Mouse (Mus musculus) ES-Bruce4 (cell line): ENCODE measurements around the gene Il17ra. TPM values are rescaled to one million over a fixed set of nuclear protein-coding genes. Genes with fewer than 3 reads are reported as not detected.

Experiments used
- H3K27ac ChIP-seq: 2 replicates; pipeline ENCODE4 v1.5.1; 2012; ENCODE audit warnings: low read length, inconsistent platforms; ENCODE audit not compliant: insufficient read depth
- H3K27me3 ChIP-seq: 2 replicates; pipeline ENCODE4 v1.6.1; 2012; ENCODE audit warnings: mild to moderate bottlenecking, low read length, inconsistent platforms; ENCODE audit not compliant: control insufficient read depth, poor library complexity, insufficient read depth, severe bottlenecking
- H3K36me3 ChIP-seq: 2 replicates; pipeline ENCODE4 v1.6.1; 2012; ENCODE audit warnings: inconsistent platforms, mild to moderate bottlenecking, low read length, moderate library complexity; ENCODE audit not compliant: control insufficient read depth, poor library complexity, insufficient read depth, severe bottlenecking
- H3K4me1 ChIP-seq: one replicate; pipeline ENCODE4 v1.8.1; 2011; ENCODE audit warnings: low read length; ENCODE audit not compliant: control insufficient read depth, insufficient read depth
- H3K4me3 ChIP-seq: 2 replicates; pipeline ENCODE4 v1.5.1; 2011; ENCODE audit warnings: low read depth, mild to moderate bottlenecking, low read length
- H3K9ac ChIP-seq: 2 replicates; pipeline ENCODE4 v1.6.1; 2012; ENCODE audit warnings: low read depth, mild to moderate bottlenecking, inconsistent platforms; ENCODE audit not compliant: poor library complexity, severe bottlenecking
- H3K9me3 ChIP-seq: replicated peaks from 2 replicates; pipeline ENCODE4 v1.6.1; 2012; ENCODE audit warnings: mild to moderate bottlenecking, low read length, inconsistent platforms; ENCODE audit not compliant: control insufficient read depth, poor library complexity, insufficient read depth, severe bottlenecking
- CTCF ChIP-seq: IDR thresholded peaks from one replicate; pipeline ENCODE4 v1.8.1; 2011; ENCODE audit warnings: low read depth, low read length
- EP300 ChIP-seq: IDR thresholded peaks from 2 replicates; pipeline ENCODE4 v1.6.1; 2011; ENCODE audit warnings: low read depth, low read length; ENCODE audit not compliant: insufficient read depth
- POLR2A ChIP-seq: IDR thresholded peaks from one replicate; pipeline ENCODE4 v1.8.1; 2011; ENCODE audit warnings: low read length; ENCODE audit not compliant: insufficient read depth
- polyA plus RNA-seq: library from polyadenylated mRNA; stranded (reverse); fragments of >200 nt; gene quantifications from 2 replicates; pipeline ENCODE4 v1.2.4, GENCODE M21; 2011; ENCODE audit warnings: low read depth; ENCODE audit not compliant: missing spikeins, insufficient read depth, insufficient read length

The Il17ra gene
- polyA plus RNA-seq, 1 experiment = 4.3 TPM

DNA sequence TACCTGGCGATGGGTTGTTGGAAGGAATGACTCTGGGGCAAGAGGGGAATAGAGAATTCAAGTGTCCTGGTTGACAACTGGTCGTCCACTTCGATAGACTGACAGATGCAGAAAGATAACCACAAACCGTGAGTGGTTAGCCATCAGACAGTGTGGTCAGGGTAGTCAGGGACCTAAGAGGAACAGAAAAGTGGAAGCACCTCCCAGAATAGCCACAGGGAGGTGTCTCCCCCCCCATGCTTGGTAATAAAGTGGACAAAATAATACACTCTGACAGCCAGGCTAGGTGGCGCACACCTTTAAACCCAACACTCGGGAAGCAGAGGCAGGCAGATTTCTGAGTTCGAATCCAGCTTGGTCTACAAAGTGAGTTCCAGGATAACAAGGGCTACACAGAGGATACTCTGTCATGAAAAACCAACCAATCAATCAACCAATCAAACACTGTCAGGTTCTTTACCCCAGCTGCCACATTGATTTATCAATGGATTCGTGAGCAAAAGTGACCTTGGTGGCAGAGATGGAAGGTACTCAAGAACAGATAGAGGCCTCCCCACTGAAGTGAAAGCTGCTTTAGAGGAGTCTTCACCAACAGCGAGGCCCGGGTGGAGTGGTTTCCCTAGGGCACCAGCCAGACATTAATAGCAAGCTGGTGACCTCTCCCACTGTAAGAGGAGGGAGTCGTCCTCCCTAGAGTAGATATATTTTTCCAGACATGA, 10.5 kb upstream of the Il17ra start:
- Histone ChIP-seq H3K36me3 (no peaks in the 10 kb centered on the region), H3K27ac (no peak overlapping the region), H3K4me1 (no peaks in the 10 kb centered on the region), H3K9ac (no peak overlapping the region), H3K27me3 (no peaks in the 10 kb centered on the region), H3K4me3 (no peak overlapping the region), H3K9me3 (no peaks in the 10 kb centered on the region)
- no peak for TF ChIP-seq EP300
- TF ChIP-seq CTCF = no peak
- TF ChIP-seq POLR2A = no peak

- TF ChIP-seq CTCF (no peak), EP300 (no peak), POLR2A (no peak)
- Histone ChIP-seq H3K27me3 (no peaks in the 10 kb centered on the region), H3K4me1 (no peaks in the 10 kb centered on the region), H3K27ac (no peak overlapping the region), H3K9me3 (no peaks in the 10 kb centered on the region), H3K36me3 (no peaks in the 10 kb centered on the region), H3K9ac (no peak overlapping the region), H3K4me3 (no peak overlapping the region)
Observed at GRCm38 (mm10) chr6:120453103-120453445, 10.0 kb upstream of the Il17ra start.

GRCm38 (mm10) chr6:120453556-120453955, 9.5 kb upstream of the Il17ra start:
- Histone ChIP-seq H3K36me3 (no peaks in the 10 kb centered on the region), H3K27me3 (no peaks in the 10 kb centered on the region), H3K9ac (no peak overlapping the region), H3K4me3 (no peak overlapping the region), H3K4me1 (no peaks in the 10 kb centered on the region), H3K9me3 (no peaks in the 10 kb centered on the region), H3K27ac (no peak overlapping the region)
- TF ChIP-seq CTCF (no peak), EP300 (no peak), POLR2A (no peak)

DNA sequence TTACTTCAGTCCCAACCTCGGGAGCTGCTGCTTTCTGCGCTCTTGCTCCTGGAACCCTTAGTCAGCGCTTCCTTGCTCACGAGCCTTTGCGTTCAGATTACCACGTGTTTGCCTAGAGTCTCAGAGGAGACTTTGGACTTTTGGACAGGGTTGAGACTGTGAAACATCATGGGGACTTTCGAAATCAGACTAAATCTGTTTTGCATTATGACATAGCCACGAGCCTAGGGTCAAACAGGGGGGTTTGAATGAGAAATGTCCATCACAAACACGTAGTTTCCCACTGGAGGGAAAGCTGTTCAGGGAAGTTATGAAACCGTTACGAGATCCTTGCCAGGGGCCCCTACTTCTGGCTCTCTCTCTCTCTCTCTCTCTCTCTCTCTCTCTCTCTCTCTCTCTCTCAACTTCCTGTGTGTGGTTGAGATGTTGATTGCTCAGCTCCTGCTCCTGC, 8.4 kb upstream of the Il17ra start:
- Histone ChIP-seq H3K27me3 (no peaks in the 10 kb centered on the region), H3K36me3 (no peaks in the 10 kb centered on the region), H3K4me1 (no peaks in the 10 kb centered on the region), H3K9ac (no peak overlapping the region), H3K9me3 (no peaks in the 10 kb centered on the region), H3K4me3 (no peak overlapping the region), H3K27ac (no peak overlapping the region)
- no peak for TF ChIP-seq POLR2A
- no peak for TF ChIP-seq CTCF
- TF ChIP-seq EP300 = no peak

GRCm38 (mm10) chr6:120457074-120457473, 6.0 kb upstream of the Il17ra start:
- no peaks in the 10 kb centered on the region for H3K36me3 ChIP-seq

DNA sequence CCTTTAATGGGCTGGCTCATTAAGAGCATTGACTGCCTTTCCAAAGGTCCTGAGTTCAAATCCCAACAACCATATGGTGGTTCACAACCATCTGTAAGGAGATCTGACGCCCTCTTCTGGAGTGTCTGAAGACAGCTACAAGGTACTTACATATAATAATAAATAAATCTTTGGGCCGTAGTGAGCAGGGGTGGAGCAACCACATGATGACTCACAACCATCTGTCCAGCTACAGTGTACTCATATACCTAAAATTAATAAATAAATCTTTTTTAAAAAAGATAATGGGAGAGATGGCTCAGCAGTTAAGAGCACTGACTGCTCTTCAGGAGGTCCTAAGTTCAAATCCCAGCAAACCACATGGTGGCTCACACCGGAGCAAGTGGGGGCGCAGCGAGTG, 5.3 kb upstream of the Il17ra start:
- Histone ChIP-seq H3K9me3 (no peaks in the 10 kb centered on the region), H3K9ac (no peak overlapping the region), H3K4me1 (no peaks in the 10 kb centered on the region), H3K36me3 (no peaks in the 10 kb centered on the region), H3K4me3 (no peak overlapping the region), H3K27me3 (no peaks in the 10 kb centered on the region), H3K27ac (no peak overlapping the region)
- no peak for TF ChIP-seq POLR2A
- no peak for TF ChIP-seq CTCF
- TF ChIP-seq EP300 = no peak

More at GRCm38 (mm10) chr6:120457074-120457473, 6.0 kb upstream of the Il17ra start:
- H3K27ac ChIP-seq = no peak overlapping the region
- H3K9me3 ChIP-seq = no peaks in the 10 kb centered on the region
- no peaks in the 10 kb centered on the region for H3K27me3 ChIP-seq
- no peak overlapping the region for H3K9ac ChIP-seq
- no peaks in the 10 kb centered on the region for H3K4me1 ChIP-seq
- TF ChIP-seq POLR2A (no peak), CTCF (peak; percentile 31)
- no peak overlapping the region for H3K4me3 ChIP-seq
